Mouse (Mus musculus): ENCODE results near the gene Rnf227. TPM values are rescaled to one million over a fixed set of nuclear protein-coding genes. Genes with fewer than 3 reads are reported as not detected.
A peak's percentile ranks its signal among the peaks of the same experiment; 100 is the strongest.

Gene Rnf227
- polyA plus RNA-seq, 1 experiment, result 3.3 TPM

DNA sequence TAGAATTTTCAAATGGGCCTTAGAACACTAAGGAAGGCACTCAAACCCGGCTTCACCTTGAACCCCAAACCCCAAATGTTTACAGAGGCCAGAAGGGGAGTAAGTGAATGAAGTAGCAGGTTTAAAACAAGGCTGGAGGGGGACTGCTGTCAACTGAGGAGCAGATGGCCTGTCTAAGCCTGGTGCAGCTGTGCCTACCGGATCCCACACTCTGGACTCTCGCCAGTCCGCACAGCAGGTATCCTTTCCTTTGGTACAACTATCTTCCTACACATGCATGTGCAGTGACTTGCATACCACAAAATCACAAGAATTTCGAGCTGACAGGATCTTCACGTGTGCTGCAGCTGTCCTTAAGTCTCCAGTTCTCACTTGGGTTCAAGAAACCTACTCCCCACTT lies 18.3 kb upstream of the Rnf227 start:
- H3K36me3 ChIP-seq (ENCODE audit: control insufficient read depth, insufficient read depth, low read length, poor library complexity, severe bottlenecking), result peaks cover 11% of the 10 kb centered on the region; the same call in 1 of the 2 replicates
- no peaks in the 10 kb centered on the region for H3K9me3 ChIP-seq (replicated peaks; ENCODE audit: control insufficient read depth, insufficient read depth, low read length, poor library complexity, severe bottlenecking)
- no peak overlapping the region for H3K4me3 ChIP-seq (ENCODE audit: low read depth, low read length)
- H3K9ac ChIP-seq (ENCODE audit: low read depth, poor library complexity, severe bottlenecking), result no peak overlapping the region
- H3K27ac ChIP-seq (ENCODE audit: insufficient read depth, low read length), result no peak overlapping the region
- no peaks in the 10 kb centered on the region for H3K4me1 ChIP-seq (ENCODE audit: control insufficient read depth, insufficient read depth, low read length)
- TF ChIP-seq POLR2A (IDR thresholded peaks at IDR 0.05; ENCODE audit: insufficient read depth, low read length) (no peak), CTCF (IDR thresholded peaks at IDR 0.05; ENCODE audit: low read depth, low read length) (no peak), EP300 (IDR thresholded peaks at IDR 0.05; ENCODE audit: insufficient read depth, low read depth, low read length) (no peak)
- H3K27me3 ChIP-seq (ENCODE audit: control insufficient read depth, insufficient read depth, low read length, poor library complexity, severe bottlenecking), result peaks cover 4% of the 10 kb centered on the region; the same call in 1 of the 2 replicates

DNA sequence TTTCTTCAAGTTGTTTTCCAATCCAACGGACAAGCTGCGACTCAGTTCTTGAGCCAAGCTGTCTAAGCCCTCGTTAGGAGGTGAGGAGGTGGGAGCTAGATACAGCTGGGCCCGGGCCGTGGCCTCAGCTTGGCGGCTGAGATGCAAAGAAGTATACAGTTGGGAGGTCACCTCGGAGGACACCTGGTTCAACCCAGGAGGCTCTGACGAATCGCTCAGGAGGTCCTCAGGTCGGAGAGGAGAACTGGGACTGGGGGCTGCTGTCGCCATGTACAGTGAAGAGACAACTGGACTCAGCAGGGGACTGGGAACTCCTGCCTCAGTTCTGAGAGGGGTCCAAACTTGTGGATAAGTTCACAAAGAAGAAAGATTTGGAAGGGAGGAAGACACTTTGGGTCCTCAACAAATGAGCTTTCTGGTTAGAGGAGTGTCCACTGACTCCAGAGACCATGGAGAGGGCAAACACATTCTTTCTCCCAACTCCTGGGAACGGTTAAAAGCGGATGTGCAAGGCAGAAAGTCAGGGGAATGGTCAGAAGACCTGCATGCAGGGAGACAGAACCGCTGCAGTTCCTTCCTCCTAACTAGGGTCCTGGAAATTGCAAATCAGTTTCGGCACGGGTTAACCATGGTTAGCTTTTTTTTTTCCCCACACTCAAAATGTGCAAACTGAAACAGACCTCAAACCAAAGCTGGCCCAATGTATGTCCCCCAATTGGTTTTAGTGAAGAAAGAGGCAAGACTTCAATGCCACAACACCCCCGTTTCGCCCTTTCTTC lies 17.4 kb upstream of the Rnf227 start:
- H3K27me3 ChIP-seq (ENCODE audit: control insufficient read depth, insufficient read depth, low read length, poor library complexity, severe bottlenecking), result peaks cover 9% of the 10 kb centered on the region
- H3K27ac ChIP-seq (ENCODE audit: insufficient read depth, low read length), result no peak overlapping the region
- H3K4me3 ChIP-seq (ENCODE audit: low read depth, low read length), result peak overlapping the region; percentile 68
- H3K9ac ChIP-seq (ENCODE audit: low read depth, poor library complexity, severe bottlenecking), result peak overlapping the region; percentile 83
- TF ChIP-seq POLR2A (IDR thresholded peaks at IDR 0.05; ENCODE audit: insufficient read depth, low read length) (no peak), EP300 (IDR thresholded peaks at IDR 0.05; ENCODE audit: insufficient read depth, low read depth, low read length) (no peak), CTCF (IDR thresholded peaks at IDR 0.05; ENCODE audit: low read depth, low read length) (no peak)
- H3K36me3 ChIP-seq (ENCODE audit: control insufficient read depth, insufficient read depth, low read length, poor library complexity, severe bottlenecking), result peaks cover 8% of the 10 kb centered on the region; the same call in 1 of the 2 replicates
- no peaks in the 10 kb centered on the region for H3K4me1 ChIP-seq (ENCODE audit: control insufficient read depth, insufficient read depth, low read length)
- H3K9me3 ChIP-seq (replicated peaks; ENCODE audit: control insufficient read depth, insufficient read depth, low read length, poor library complexity, severe bottlenecking), result no peaks in the 10 kb centered on the region

DNA sequence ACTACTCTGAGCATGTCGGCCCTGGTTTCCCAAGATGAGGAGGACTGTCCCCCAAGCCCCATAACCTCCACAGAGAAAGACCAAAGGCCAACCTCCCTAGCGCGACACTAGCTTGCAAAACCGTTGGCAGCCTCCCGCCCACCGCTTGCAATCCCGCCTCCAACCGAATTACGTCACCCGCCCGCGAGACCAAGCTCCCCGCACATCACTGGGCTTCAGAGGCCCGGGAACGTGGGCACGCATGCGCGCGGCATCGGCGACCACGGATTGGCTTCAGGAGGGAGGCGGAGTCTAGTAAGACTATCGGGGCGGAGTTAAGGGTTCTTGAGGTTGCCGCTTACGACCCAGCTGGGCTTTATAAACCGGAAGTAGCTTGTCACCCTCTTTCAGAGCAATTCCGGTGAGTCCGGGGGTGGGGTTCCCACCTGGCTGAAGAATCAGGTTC lies 16.6 kb upstream of the Rnf227 start, which contains the start of the genes Cntrob and Trappc1:
Cntrob (minus strand) TSS at position 109 of the 445 bp plus-strand sequence.
Trappc1 (plus strand) TSS at position 314 of the 445 bp plus-strand sequence.
- peaks cover 9% of the 10 kb centered on the region for H3K27me3 ChIP-seq (ENCODE audit: control insufficient read depth, insufficient read depth, low read length, poor library complexity, severe bottlenecking)
- H3K4me3 ChIP-seq (ENCODE audit: low read depth, low read length), result peak within 1 kb of the TSS; percentile 77
- no peaks in the 10 kb centered on the region for H3K4me1 ChIP-seq (ENCODE audit: control insufficient read depth, insufficient read depth, low read length)

DNA sequence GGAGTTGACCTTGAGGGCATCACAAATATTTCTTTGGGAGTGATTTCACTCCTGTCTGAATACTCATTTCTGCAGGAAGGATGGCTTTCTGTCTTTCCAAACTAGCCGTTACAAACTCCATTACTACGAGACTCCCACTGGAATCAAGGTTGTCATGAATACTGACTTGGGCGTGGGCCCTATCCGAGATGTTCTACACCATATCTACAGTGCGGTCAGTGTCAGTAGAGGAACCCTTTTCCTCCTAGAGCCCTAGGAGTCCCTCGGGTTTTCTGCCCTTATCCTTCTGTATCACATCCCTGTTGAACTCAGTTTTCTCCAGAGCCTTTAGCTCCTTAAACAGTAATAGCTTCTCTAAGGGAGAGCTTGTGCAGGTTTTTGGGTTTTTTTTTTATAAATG lies 15.5 kb upstream of the Rnf227 start:
- H3K27me3 ChIP-seq (ENCODE audit: control insufficient read depth, insufficient read depth, low read length, poor library complexity, severe bottlenecking), result peaks cover 9% of the 10 kb centered on the region
- peak overlapping the region; percentile 61 for H3K9ac ChIP-seq (ENCODE audit: low read depth, poor library complexity, severe bottlenecking)
- H3K27ac ChIP-seq (ENCODE audit: insufficient read depth, low read length), result no peak overlapping the region
- TF ChIP-seq CTCF (IDR thresholded peaks at IDR 0.05; ENCODE audit: low read depth, low read length) (no peak), POLR2A (IDR thresholded peaks at IDR 0.05; ENCODE audit: insufficient read depth, low read length) (no peak), EP300 (IDR thresholded peaks at IDR 0.05; ENCODE audit: insufficient read depth, low read depth, low read length) (no peak)
- no peaks in the 10 kb centered on the region for H3K9me3 ChIP-seq (replicated peaks; ENCODE audit: control insufficient read depth, insufficient read depth, low read length, poor library complexity, severe bottlenecking)
- H3K36me3 ChIP-seq (ENCODE audit: control insufficient read depth, insufficient read depth, low read length, poor library complexity, severe bottlenecking), result peaks cover 4% of the 10 kb centered on the region; the same call in 1 of the 2 replicates
- no peak overlapping the region for H3K4me3 ChIP-seq (ENCODE audit: low read depth, low read length)
- no peaks in the 10 kb centered on the region for H3K4me1 ChIP-seq (ENCODE audit: control insufficient read depth, insufficient read depth, low read length)

More for the DNA sequence above, 16.6 kb upstream of the Rnf227 start, which contains the start of the genes Cntrob and Trappc1:
- no peaks in the 10 kb centered on the region for H3K9me3 ChIP-seq (replicated peaks; ENCODE audit: control insufficient read depth, insufficient read depth, low read length, poor library complexity, severe bottlenecking)
- TF ChIP-seq EP300 (IDR thresholded peaks at IDR 0.05; ENCODE audit: insufficient read depth, low read depth, low read length) (no peak), POLR2A (IDR thresholded peaks at IDR 0.05; ENCODE audit: insufficient read depth, low read length) (peak; percentile 96)
- H3K27ac ChIP-seq (ENCODE audit: insufficient read depth, low read length), result peak within 1 kb of the TSS; percentile 28
- peak within 1 kb of the TSS; percentile 83 for H3K9ac ChIP-seq (ENCODE audit: low read depth, poor library complexity, severe bottlenecking)
- peaks cover 6% of the 10 kb centered on the region; the same call in 1 of the 2 replicates for H3K36me3 ChIP-seq (ENCODE audit: control insufficient read depth, insufficient read depth, low read length, poor library complexity, severe bottlenecking)

DNA sequence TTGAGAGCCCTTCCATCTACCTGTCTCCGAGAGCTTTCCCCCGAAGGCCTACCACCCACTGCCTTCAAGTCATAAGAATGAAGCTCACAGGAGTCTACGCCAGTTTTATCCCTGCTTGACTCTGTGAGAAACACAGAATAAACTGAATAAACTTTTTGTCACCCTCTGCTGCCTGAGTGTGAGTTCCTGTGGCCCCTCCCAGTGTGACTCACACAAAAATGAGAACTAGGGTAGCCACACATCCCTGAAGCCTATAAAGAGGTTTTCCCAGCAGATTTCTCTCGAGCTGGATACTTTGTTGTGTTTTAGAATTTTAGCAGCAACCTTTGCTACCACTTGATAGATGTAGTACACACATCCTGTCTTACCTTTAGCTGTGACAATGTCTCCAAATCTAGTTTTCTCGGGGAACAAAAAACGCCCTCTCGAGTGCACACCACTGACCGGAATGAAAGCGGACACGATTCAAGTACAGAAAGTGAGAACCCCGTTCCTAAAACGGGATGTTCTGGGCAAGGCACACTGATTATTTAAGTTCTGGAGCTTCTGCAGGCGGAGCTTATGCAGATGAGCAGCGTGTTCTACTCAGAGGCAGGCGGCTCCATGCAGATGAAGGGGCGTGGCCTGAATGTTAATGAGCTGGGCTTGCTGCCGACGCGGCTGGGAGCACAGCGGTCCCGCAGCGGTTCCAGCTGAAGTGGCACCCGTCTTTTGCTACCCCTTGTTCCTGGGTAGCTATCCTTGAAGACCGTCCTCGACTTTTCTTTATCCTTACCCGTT lies 14.4 kb upstream of the Rnf227 start, which contains the start of gene Kcnab3:
Kcnab3 (plus strand) TSS at position 631 of the 780 bp plus-strand sequence.
- no peaks in the 10 kb centered on the region for H3K4me1 ChIP-seq (ENCODE audit: control insufficient read depth, insufficient read depth, low read length)
- peak within 1 kb of the TSS; percentile 60 for H3K4me3 ChIP-seq (ENCODE audit: low read depth, low read length)
- no peaks in the 10 kb centered on the region for H3K9me3 ChIP-seq (replicated peaks; ENCODE audit: control insufficient read depth, insufficient read depth, low read length, poor library complexity, severe bottlenecking)
- no peak within 1 kb of the TSS for H3K27ac ChIP-seq (ENCODE audit: insufficient read depth, low read length)
- no peaks in the 10 kb centered on the region; the same call in 1 of the 2 replicates for H3K36me3 ChIP-seq (ENCODE audit: control insufficient read depth, insufficient read depth, low read length, poor library complexity, severe bottlenecking)
- TF ChIP-seq CTCF (IDR thresholded peaks at IDR 0.05; ENCODE audit: low read depth, low read length) (no peak), POLR2A (IDR thresholded peaks at IDR 0.05; ENCODE audit: insufficient read depth, low read length) (peak; percentile 47), EP300 (IDR thresholded peaks at IDR 0.05; ENCODE audit: insufficient read depth, low read depth, low read length) (no peak)
- peak within 1 kb of the TSS; percentile 64 for H3K9ac ChIP-seq (ENCODE audit: low read depth, poor library complexity, severe bottlenecking)
- peaks cover 9% of the 10 kb centered on the region for H3K27me3 ChIP-seq (ENCODE audit: control insufficient read depth, insufficient read depth, low read length, poor library complexity, severe bottlenecking)
